Mouse (Mus musculus) embryo, embryonic 10 days (tissue): ENCODE results near the gene Adm2.

Experiments
- DNase-seq: peaks from one replicate; pipeline ENCODE4 v3.0.0-alpha.2; 2015; ENCODE audit warnings: low spot score

The Adm2 gene

DNA sequence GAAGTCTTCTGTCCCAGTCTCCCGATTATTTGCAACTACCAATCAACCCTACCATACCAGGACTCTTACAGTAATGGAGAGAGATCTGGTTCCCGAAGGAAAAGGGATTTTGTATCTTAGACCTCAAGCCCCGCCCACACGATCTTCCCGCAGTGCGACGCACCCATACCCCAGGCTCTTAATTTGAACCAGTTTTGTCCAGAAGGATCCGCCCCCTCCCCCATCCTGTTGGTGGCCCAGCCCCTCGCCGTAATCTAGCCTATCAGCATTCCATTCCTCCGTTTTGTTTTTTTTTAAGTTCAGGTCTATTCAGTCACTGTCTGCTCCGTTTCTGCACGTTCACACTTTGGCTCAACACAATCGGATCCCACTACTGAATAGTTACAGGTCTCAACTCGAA is 33.9 kb downstream of the Adm2 start:
- peak; percentile 94 for DNase-seq

DNA sequence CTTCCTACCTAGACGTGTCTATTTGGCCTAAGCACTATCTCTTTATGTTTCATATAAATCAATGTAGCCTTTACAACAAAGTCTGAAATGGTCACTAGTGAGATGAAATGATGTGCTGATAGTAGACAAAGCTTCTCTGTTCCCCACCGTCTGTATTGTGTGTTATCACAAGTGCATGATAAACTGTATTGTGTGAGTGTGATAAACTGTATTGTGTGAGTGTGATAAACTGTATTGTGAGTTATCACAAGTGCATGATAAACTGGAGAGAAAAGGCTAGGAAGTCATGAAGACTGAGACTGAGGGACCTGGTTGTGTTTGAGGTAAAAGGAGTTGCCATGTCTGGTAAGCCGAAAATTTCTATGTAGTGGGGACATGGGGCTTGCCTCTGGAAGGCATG is 36.3 kb downstream of the Adm2 start:
- DNase-seq, result no peak

DNA sequence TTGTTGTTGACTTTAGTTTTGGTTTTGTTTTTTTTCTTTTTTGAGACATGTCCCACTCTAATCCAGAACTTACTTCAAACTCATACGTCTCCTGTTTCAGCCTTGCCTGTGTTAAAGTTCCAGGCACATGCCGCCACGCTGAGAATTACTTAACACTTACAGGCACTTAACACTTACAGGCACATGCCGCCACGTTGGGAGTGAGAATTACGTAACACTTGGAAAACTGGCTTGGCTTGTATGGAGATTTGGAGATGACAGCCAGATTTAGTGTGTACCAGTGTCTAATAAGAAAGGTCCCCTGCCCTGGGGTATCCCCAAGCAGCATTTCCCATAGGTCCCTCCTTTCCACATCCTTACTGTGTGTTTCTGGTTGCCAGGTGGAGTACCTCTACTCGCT is 40.5 kb downstream of the Adm2 start:
- DNase-seq, result no peak

DNA sequence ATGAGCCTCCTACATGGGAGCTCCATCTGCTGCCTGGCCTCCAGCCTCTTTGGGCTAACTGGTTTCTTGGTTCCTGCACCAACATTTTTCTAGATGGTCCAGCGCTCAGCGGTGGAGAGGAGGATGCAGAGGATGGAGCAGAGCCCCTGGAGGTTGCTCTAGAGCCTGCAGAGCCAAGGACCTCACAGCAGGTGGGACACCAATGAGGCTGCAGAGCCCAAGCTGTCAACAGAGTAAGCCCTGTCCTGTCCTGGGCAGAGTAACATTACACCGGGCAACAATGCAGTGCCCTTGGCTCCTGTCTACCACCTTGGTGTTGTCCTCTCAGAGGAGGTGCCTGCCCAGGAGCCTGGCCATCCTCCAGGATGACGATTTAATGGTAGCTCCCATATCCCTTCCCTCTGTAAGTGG is 42.6 kb downstream of the Adm2 start:
- no peak for DNase-seq

DNA sequence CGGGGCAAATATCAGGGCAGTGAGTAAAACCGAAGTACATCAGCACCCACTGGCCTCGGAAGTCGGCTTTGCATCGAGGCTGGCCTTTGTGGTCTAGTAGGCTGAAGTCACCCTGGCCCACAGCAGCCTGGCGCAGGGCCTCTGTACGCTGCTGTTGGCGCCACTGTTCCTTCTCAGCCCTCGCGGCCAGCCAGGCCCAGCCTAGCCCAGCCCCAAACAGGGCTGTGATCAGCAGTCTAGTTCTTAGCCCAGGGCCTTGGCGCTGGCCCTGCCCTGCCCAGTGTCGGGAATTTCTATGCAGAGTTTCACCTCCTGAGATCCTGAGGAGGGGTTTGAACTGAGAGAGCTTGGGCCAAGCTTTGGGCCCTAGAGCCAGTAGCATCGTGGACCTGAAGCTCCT is 49.5 kb downstream of the Adm2 start:
- DNase-seq, result no peak

DNA sequence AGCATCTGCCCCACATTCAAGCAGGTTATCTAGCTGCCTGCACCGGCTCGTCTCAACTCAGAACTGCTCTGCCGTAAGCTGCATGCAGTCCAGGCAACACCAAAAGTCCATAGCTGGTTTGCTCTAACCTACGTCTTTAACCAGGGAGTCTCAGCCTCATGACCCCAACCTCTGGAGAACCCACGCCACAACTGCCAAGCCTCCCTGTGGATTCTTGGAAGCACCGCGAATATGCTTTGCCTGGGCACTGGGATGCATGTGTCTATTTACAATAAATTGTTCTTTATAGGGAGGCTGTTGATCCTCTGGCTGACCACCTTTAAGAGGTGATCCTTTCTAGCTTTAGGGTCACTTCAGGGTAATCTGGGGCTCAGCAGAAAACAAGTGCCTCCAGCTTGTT is 50.0 kb downstream of the Adm2 start:
- no peak for DNase-seq

DNA sequence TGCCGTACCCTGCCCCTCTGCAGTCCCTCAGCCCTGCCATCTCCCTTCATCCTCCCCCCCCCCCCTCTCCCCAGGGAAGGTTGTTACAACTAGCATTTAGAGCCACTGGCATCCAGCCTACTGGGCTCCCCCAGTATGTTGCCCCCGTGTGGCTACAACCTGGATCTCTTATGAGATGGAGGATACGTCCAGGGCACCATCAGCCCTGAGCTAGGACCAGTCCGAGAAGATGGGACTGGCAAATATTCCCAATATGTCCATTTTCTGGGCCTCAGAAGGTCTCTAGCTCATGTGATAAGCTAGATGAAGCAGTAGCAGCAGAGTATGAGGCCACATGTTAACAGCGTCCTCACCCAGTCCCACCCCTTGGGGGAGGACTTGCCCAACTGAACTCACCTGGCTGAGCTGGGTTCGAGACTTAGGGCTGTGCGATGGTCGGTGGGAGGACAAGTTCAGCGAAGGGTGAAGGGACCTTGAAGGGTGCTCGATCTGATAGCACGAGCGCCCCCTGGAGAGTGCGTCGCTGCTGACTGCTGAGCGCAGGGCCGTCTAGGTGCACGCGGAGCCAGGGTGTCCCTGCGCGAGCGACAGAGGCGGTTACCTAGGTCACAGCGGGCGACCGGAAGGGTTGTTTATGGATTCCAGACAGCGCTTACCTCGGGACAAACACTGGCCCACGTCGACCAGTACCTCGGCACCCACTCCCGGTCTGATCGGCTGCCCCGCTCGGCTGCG is 50.7 kb downstream of the Adm2 start:
- DNase-seq, result peak; percentile 89

DNA sequence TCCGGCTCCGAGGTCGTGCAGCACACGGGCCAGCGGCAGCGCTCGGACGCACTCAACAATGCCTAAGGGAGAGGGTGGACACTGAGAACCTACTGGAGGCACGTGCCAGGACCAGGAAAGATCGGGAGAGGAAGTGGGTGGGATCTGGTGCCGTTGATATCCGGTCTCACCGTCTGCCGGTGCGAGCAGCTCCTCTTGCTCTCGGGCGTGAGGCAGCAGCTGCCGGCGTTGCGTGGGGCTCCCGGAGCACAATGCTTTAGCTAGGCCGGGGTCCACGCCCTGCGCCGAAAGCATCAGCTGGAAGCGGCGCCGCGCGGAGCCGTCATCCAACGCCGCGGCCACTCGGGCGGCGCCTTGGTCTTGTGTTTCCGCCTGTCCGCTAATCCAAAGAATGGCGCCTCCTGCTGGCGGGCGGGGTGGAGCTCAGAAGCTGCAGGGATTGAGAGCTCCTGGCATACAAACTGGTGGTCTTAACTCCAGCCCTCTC is 51.3 kb downstream of the Adm2 start, which contains the start of gene Sco2:
Gene Sco2, minus strand, starts transcription at position 85 of the 487 bp plus-strand sequence.
- peak; percentile 91 for DNase-seq
